Mouse (Mus musculus) CH12.LX (cell line): Measurements from ENCODE around the gene Hdac5. TPM values are rescaled to one million over a fixed set of nuclear protein-coding genes. Genes with fewer than 3 reads are reported as not detected.

Experiments used
- DNase-seq: peaks from one replicate; pipeline ENCODE4 v3.0.0-alpha.2; 2013; ENCODE audit errors: extremely low read depth
- H3K27ac ChIP-seq: 2 replicates; pipeline ENCODE4 v1.5.1; 2012; ENCODE audit warnings: low read depth, mild to moderate bottlenecking, control low read depth, moderate library complexity; ENCODE audit not compliant: insufficient read depth
- H3K27me3 ChIP-seq: replicated peaks from 2 replicates; pipeline ENCODE3; 2012; ENCODE audit warnings: inconsistent platforms
- H3K36me3 ChIP-seq, 2 experiments: replicated peaks in 1 of 2; 2 replicates each; pipeline versions ENCODE3 to v1.6.1; 2012; ENCODE audit warnings: inconsistent platforms in 1 of 2, low read length in 1 of 2, mild to moderate bottlenecking in 1 of 2, mixed read lengths in 1 of 2, moderate library complexity in 1 of 2; ENCODE audit not compliant: control insufficient read depth in 1 of 2, insufficient read depth in 1 of 2
- H3K4me1 ChIP-seq, 2 experiments: 2 replicates each; pipeline ENCODE4 v1.6.1; 2012; ENCODE audit warnings: inconsistent platforms in 1 of 2, moderate library complexity in 1 of 2; ENCODE audit not compliant: insufficient read depth in 2 of 2, control insufficient read depth in 1 of 2
- H3K4me2 ChIP-seq: 2 replicates; pipeline ENCODE4 v1.6.1; 2012; ENCODE audit warnings: low read depth, mild to moderate bottlenecking, control low read depth; ENCODE audit not compliant: poor library complexity, insufficient read depth, severe bottlenecking
- H3K4me3 ChIP-seq, 3 experiments: fragments of 150-350 bp in 1 of 3; sonication (generic) in 1 of 3; replicated peaks in 1 of 3; 2 replicates each; pipeline versions ENCODE3 to v1.5.1; 2011 to 2012; ENCODE audit warnings: low read depth in 2 of 3, low read length in 2 of 3, mild to moderate bottlenecking in 2 of 3, moderate library complexity in 2 of 3, control low read depth in 1 of 3, improper control_type of control experiment in 1 of 3, inconsistent platforms in 1 of 3, mixed read lengths in 1 of 3; ENCODE audit not compliant: poor library complexity in 1 of 3
- H3K79me2 ChIP-seq: replicated peaks from 2 replicates; pipeline ENCODE4 v1.6.1; 2012; ENCODE audit warnings: mild to moderate bottlenecking, moderate library complexity; ENCODE audit not compliant: control insufficient read depth, poor library complexity, insufficient read depth, severe bottlenecking; ENCODE audit errors: extremely low read depth
- H3K9ac ChIP-seq: 2 replicates; pipeline ENCODE4 v1.6.1; 2012; ENCODE audit warnings: low read depth, mild to moderate bottlenecking, control low read depth, moderate library complexity; ENCODE audit not compliant: insufficient read depth
- H3K9me3 ChIP-seq: replicated peaks from 2 replicates; pipeline ENCODE3; 2012; ENCODE audit warnings: low read length, inconsistent platforms, mixed read lengths
- BHLHE40 ChIP-seq: IDR thresholded peaks from 2 replicates; pipeline ENCODE4 v1.6.1; 2011; ENCODE audit warnings: mild to moderate bottlenecking, low read depth, low read length, improper control_type of control experiment
- CTCF ChIP-seq, 2 experiments: IDR thresholded peaks in 1 of 2; conservative IDR thresholded peaks in 1 of 2; 2 replicates each; pipeline ENCODE4 v1.5.1; 2011 to 2012; ENCODE audit warnings: low read depth in 2 of 2, low read length in 2 of 2, improper control_type of control experiment in 1 of 2, inconsistent platforms in 1 of 2, mild to moderate bottlenecking in 1 of 2, moderate library complexity in 1 of 2
- E2F4 ChIP-seq: IDR thresholded peaks from 2 replicates; pipeline ENCODE4 v1.6.1; 2011; ENCODE audit warnings: low read depth, low read length, improper control_type of control experiment; ENCODE audit not compliant: insufficient replicate concordance
- EP300 ChIP-seq: IDR thresholded peaks from 2 replicates; pipeline ENCODE4 v1.6.1; 2011; ENCODE audit warnings: low read length, improper control_type of control experiment
- IRF4 ChIP-seq: IDR thresholded peaks from 2 replicates; pipeline ENCODE4 v1.6.1; 2014; ENCODE audit warnings: low read depth, mild to moderate bottlenecking, inconsistent platforms, low read length, improper control_type of control experiment
- JUN ChIP-seq: IDR thresholded peaks from 2 replicates; pipeline ENCODE4 v1.6.1; 2011; ENCODE audit warnings: low read depth, mild to moderate bottlenecking, low read length, improper control_type of control experiment, moderate library complexity; ENCODE audit not compliant: insufficient read depth
- KAT2A ChIP-seq: IDR thresholded peaks from 2 replicates; pipeline ENCODE4 v1.6.1; 2012; ENCODE audit warnings: low read length, improper control_type of control experiment, inconsistent platforms; ENCODE audit not compliant: insufficient replicate concordance
- MAX ChIP-seq: IDR thresholded peaks from 2 replicates; pipeline ENCODE4 v1.6.1; 2011; ENCODE audit warnings: low read length, improper control_type of control experiment
- MEF2A ChIP-seq: IDR thresholded peaks from 2 replicates; pipeline ENCODE4 v1.6.1; 2014; ENCODE audit warnings: low read depth, mild to moderate bottlenecking, inconsistent platforms, low read length, improper control_type of control experiment, borderline replicate concordance
- MXI1 ChIP-seq: IDR thresholded peaks from 2 replicates; pipeline ENCODE4 v1.6.1; 2011; ENCODE audit warnings: mild to moderate bottlenecking, low read depth, low read length, improper control_type of control experiment
- MYC ChIP-seq: IDR thresholded peaks from 2 replicates; pipeline ENCODE4 v1.6.1; 2011; ENCODE audit warnings: low read depth, mild to moderate bottlenecking, improper control_type of control experiment, low read length
- NRF1 ChIP-seq: IDR thresholded peaks from 2 replicates; pipeline ENCODE4 v1.6.1; 2014; ENCODE audit warnings: low read depth, mild to moderate bottlenecking, inconsistent platforms, low read length, improper control_type of control experiment, moderate library complexity
- PAX5 ChIP-seq: IDR thresholded peaks from 2 replicates; pipeline ENCODE4 v1.6.1; 2012; ENCODE audit warnings: low read length, inconsistent platforms, mixed read lengths
- POLR2A ChIP-seq: IDR thresholded peaks from 2 replicates; pipeline ENCODE4 v1.6.1; 2011; ENCODE audit warnings: low read depth, mild to moderate bottlenecking, improper control_type of control experiment, low read length
- RAD21 ChIP-seq: IDR thresholded peaks from 2 replicates; pipeline ENCODE4 v1.6.1; 2011; ENCODE audit warnings: low read depth, mild to moderate bottlenecking, low read length, improper control_type of control experiment, moderate library complexity
- SMC3 ChIP-seq: IDR thresholded peaks from 2 replicates; pipeline ENCODE4 v1.6.1; 2011; ENCODE audit warnings: low read depth, low read length, improper control_type of control experiment
- TBP ChIP-seq: conservative IDR thresholded peaks from 2 replicates; pipeline ENCODE4 v1.6.1; 2011; ENCODE audit warnings: low read depth, low read length, improper control_type of control experiment
- TCF12 ChIP-seq: IDR thresholded peaks from 2 replicates; pipeline ENCODE4 v1.6.1; 2014; ENCODE audit warnings: low read depth, mild to moderate bottlenecking, inconsistent platforms, low read length, improper control_type of control experiment
- UBTF ChIP-seq: IDR thresholded peaks from 2 replicates; pipeline ENCODE4 v1.6.1; 2012; ENCODE audit warnings: low read depth, mild to moderate bottlenecking, inconsistent platforms, low read length, improper control_type of control experiment, moderate library complexity
- USF2 ChIP-seq: conservative IDR thresholded peaks from 2 replicates; pipeline ENCODE4 v1.6.1; 2011; ENCODE audit warnings: low read depth, low read length, improper control_type of control experiment
- ZMIZ1 ChIP-seq: IDR thresholded peaks from 2 replicates; pipeline ENCODE4 v1.6.1; 2012; ENCODE audit warnings: low read depth, mild to moderate bottlenecking, inconsistent platforms, low read length, improper control_type of control experiment
- ZNF384 ChIP-seq: IDR thresholded peaks from 2 replicates; pipeline ENCODE4 v1.6.1; 2012; ENCODE audit warnings: low read depth, low read length, improper control_type of control experiment, inconsistent platforms
- dilution Hi-C: fragments of 300-500 bp; cut with MboI; formaldehyde crosslinking; loops from 2 replicates; pipeline ENCODE4 v1.14.3; 2020; ENCODE audit warnings: low sequenced_read_pairs; ENCODE audit not compliant: extremely low pct_unique_long_range_greater_than_20kb, extremely low pct_ligation_motif_present
- in situ Hi-C: fragments of 300-500 bp; cut with MboI; formaldehyde crosslinking; loops from 3 replicates; pipeline ENCODE4 v1.14.3; 2019; ENCODE audit warnings: low sequenced_read_pairs, low pct_ligation_motif_present, low pct_unique_long_range_greater_than_20kb, mixed read lengths
- polyA plus RNA-seq: library from polyadenylated mRNA; unstranded; fragments of >175 nt; gene quantifications from 2 replicates; pipeline ENCODE4 v1.2.1, GENCODE M21; 2012; ENCODE audit warnings: low read depth; ENCODE audit not compliant: insufficient read length
- total RNA-seq, 2 experiments: library from RNA; depleted of rRNA; stranded (reverse); fragments of 300-350 nt in 1 of 2; fragments of >200 nt in 1 of 2; gene quantifications; 2 replicates each; pipeline ENCODE4 v1.2.3; 2012 to 2014

Hdac5 gene
- total and polyA plus RNA-seq, 3 experiments: 24.9 to 49.6 (median 46.4) TPM

- no peak for DNase-seq
- no peaks in the 10 kb centered on the region for H3K27me3 ChIP-seq
- no peaks in the 10 kb centered on the region for H3K4me1 ChIP-seq
- peaks cover 53 to 95% of the 10 kb centered on the region in 2 experiments for H3K36me3 ChIP-seq
- TF ChIP-seq JUN: no peak
- TF ChIP-seq POLR2A: no peak
- peak in 1 of 2 experiments; percentile 45; a peak in 2 of 4 replicates for TF ChIP-seq CTCF (conservative IDR thresholded peaks at IDR 0.05 in 1 of 2, IDR thresholded peaks at IDR 0.05 in 1 of 2; ENCODE audit: low read depth in 2 of 2, low read length in 2 of 2)
- in situ Hi-C loops (no loop called here), dilution Hi-C loops (no loop called here)
- H3K9ac ChIP-seq: no peak overlapping the region
- no peaks in the 10 kb centered on the region for H3K9me3 ChIP-seq
- no peak overlapping the region for H3K27ac ChIP-seq
- H3K4me3 ChIP-seq: no peak overlapping the region
- H3K4me2 ChIP-seq: no peak overlapping the region
- H3K79me2 ChIP-seq: no peaks in the 10 kb centered on the region
These were observed 27.5 kb upstream of the Hdac5 start for GRCm38 (mm10) chr11:102257514-102257913.

GRCm38 (mm10) chr11:102249351-102250090, 19.6 kb upstream of the Hdac5 start:
- peaks cover 7 to 26% of the 10 kb centered on the region in 2 experiments for H3K4me1 ChIP-seq
- peak; percentile 25; the same call in 1 of the 2 replicates for TF ChIP-seq MYC
- TF ChIP-seq RAD21: no peak
- H3K79me2 ChIP-seq: peaks cover 3% of the 10 kb centered on the region; the same call in 1 of the 2 replicates
- in situ Hi-C loops: no loop called here
- peaks cover 9% of the 10 kb centered on the region for H3K27me3 ChIP-seq
- H3K4me2 ChIP-seq: peak overlapping the region; percentile 67
- dilution Hi-C loops: no loop called here
- peak overlapping the region; percentile 55 for H3K9ac ChIP-seq
- peaks cover 16 to 39% of the 10 kb centered on the region in 2 experiments for H3K36me3 ChIP-seq
- DNase-seq: peak; percentile 23
- H3K4me3 ChIP-seq: peak overlapping the region; percentile 76 to 98 (median 78)
- H3K27ac ChIP-seq: no peak overlapping the region
- peaks cover 3% of the 10 kb centered on the region for H3K9me3 ChIP-seq

GRCm38 (mm10) chr11:102248630-102249230, 18.8 kb upstream of the Hdac5 start, which contains the start of gene BC030867:
Gene BC030867 (plus strand): TSS chr11:102248882.
- Histone ChIP-seq H3K27ac (no peak within 1 kb of the TSS), H3K9ac (peak within 1 kb of the TSS; percentile 55), H3K9me3 (peaks cover 3% of the 10 kb centered on the region), H3K36me3 (peaks cover 9 to 31% of the 10 kb centered on the region in 2 experiments), H3K79me2 (peaks cover 3% of the 10 kb centered on the region; the same call in 1 of the 2 replicates), H3K4me1 (peaks cover 8 to 28% of the 10 kb centered on the region in 2 experiments), H3K4me3 (peak within 1 kb of the TSS; percentile 76 to 98 (median 78)), H3K4me2 (peak within 1 kb of the TSS; percentile 67), H3K27me3 (peaks cover 11% of the 10 kb centered on the region)
- dilution Hi-C loops (no loop called here), in situ Hi-C loops (no loop called here)
- peak; percentile 99 for DNase-seq
- peak; percentile 82 for TF ChIP-seq MAX
- peak; percentile 57 for TF ChIP-seq SMC3
- peak; percentile 77 for TF ChIP-seq TCF12
- no peak for TF ChIP-seq JUN
- TF ChIP-seq MYC: peak; percentile 88
- TF ChIP-seq EP300: no peak
- TF ChIP-seq E2F4: peak; percentile 98
- peak; percentile 19 for TF ChIP-seq RAD21
- peak; percentile 56; the same call in 1 of the 2 replicates for TF ChIP-seq ZMIZ1
- TF ChIP-seq CTCF (conservative IDR thresholded peaks at IDR 0.05 in 1 of 2, IDR thresholded peaks at IDR 0.05 in 1 of 2; ENCODE audit: low read depth in 2 of 2, low read length in 2 of 2): peak; percentile 39 to 87; a peak in 3 of 4 replicates
- TF ChIP-seq TBP: peak; percentile 83; the same call in 1 of the 2 replicates
- no peak for TF ChIP-seq NRF1
- peak; percentile 99 for TF ChIP-seq MXI1
- peak; percentile 58 for TF ChIP-seq IRF4
- TF ChIP-seq BHLHE40: peak; percentile 82
- no peak for TF ChIP-seq PAX5
- peak; percentile 88 for TF ChIP-seq ZNF384
- TF ChIP-seq MEF2A: peak; percentile 48; the same call in 1 of the 2 replicates
- peak; percentile 99 for TF ChIP-seq UBTF
- TF ChIP-seq USF2: no peak; the same call in 1 of the 2 replicates
- peak; percentile 68; the same call in 1 of the 2 replicates for TF ChIP-seq KAT2A
